Mouse (Mus musculus) CD4-positive naive resting alpha-beta T cell, adult 57 days (primary cell): Measurements from ENCODE around the gene Akap5. TPM values are rescaled to one million over a fixed set of nuclear protein-coding genes. Genes with fewer than 3 reads are reported as not detected.

ENCODE experiments used
- total RNA-seq: library from RNA; stranded (reverse); gene quantifications from one replicate; pipeline ENCODE4 v1.2.4, GENCODE M21; 2023

The Akap5 gene
- 0.74 TPM for total RNA-seq

DNA sequence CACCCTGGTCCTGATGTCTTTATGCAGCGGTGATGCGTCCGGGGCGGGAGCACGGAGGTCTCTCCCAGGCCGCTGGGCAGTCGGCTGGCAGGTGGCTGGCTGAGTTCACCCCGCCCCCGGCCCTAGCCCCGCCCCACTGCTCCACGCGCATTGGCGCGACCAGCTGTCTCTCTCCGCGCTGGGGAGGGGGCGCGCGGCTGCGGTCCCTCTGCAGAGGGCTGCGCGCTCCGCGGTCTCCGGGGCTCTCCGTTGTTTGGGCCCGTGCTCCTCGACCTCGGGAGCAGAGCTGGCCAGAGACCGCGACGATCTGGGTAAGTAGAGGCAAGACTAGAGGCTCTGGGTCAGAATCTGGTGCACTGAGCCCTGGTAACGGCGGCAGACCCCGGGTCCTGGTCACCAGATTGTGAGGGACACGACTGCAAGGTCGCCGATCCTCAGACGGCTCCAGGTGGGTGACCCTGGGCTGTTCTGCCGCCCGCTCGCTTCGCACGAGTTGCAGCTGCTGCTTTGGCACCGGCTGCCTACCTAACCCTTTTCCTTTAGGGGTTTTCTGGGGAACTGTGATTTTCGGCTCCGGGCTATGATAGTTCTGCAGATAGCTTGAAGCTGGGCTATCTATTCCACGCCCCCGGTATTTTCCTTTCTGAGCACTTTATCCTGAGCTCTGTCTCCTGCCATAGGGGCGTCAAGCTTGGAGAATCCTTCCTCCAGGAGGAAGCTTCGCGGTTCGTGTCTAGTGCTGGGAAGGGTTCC, at the start of gene Akap5:
TSS of gene Akap5 (plus strand) at position 213 of the 753 bp plus-strand sequence.

DNA sequence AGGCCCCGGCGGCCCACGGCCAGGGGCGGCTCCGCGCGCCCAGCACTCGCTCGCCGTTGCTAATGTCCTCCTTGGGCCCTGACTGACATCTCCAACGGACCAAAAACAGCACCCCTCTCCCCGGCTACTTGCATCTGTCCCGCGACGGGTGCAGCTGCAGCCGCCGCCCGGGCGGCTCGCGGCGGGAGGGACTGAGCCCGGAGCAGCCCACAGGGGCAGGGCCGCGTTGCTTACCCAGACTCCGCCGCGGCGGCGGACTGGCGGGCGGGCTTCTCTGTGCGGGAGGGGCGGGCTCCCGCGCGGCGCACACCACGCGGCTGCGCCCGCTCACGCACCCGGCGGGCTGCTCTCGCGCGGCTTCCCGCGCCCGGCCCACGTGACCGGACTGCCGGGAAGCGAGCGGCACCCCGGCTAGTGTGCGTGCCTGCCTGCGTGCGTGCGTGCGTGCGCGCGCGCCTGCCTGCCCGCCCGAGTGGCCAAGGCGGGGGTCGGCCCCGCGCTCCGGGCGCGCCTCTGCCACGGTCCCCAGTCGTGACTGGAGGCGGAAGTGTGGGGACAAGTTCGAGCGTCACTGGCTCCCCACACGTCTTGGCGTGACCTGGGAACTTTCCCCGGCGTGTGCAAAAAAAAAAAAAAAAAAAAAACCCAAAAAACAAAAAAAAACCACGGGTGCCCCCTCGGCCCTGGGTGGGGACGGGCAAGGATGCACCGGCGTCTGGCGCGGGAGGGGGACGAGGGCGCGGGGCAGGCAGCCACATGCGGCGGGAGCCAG, 44.7 kb downstream of the Akap5 start, which contains the start of gene Zbtb25:
TSS of gene Zbtb25 (minus strand) at position 397 of the 772 bp plus-strand sequence.

DNA sequence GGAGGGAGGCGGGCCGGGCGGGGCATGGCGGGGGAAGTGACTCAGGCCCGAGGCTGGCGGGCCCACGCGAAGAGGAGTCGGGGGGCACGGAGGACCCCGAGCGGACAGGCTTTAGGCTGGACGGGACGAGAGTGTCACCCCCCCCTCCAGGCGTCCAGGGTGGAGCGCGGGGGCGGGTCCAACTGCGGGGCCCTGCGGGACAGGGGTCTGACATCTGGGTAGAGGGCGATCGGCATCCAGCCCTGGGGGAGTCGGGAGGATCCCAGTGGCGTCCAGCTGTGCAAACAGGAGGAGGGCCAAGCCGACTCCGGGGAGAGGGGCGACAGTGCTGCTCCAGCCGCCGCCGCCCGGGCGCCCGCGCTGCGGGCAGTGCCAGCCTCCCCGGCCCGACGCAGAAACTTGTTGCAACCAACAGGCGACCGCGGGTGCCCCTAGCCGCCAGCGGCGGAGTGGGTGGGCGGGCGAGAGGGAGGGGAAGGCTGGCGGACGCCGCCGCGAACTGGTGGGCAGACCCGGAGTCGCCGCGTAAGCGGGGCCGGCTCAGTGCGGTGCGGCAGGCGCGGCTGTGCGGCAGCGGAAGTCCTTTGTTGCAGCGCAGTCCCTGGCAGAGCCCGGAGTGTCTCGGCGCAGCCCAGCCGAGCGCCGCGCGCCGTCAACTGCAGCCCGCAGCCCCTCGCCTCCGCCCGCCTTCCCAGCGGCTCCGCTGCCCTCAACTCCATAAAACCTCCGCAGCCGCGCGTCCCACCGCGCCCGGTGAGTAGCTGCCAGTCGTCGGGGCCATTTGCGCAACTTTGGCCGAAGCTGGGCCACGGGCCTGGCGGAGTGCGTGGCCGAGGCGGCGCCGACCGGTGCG, 45.5 kb downstream of the Akap5 start, which contains the start of gene Zbtb1:
TSS of gene Zbtb1 (plus strand) at position 289 of the 853 bp plus-strand sequence.

Other genes starting within 250 kb of the Akap5 start
- gene Esr2, start 147.6 kb upstream of the Akap5 start, total RNA-seq, result not detected
- gene Tex21, start 78.1 kb upstream of the Akap5 start, total RNA-seq, result 0.30 TPM
- 44.1 TPM for gene Mthfd1, start 69.6 kb upstream of the Akap5 start, total RNA-seq
- gene Zbtb25, start 44.7 kb downstream of the Akap5 start, total RNA-seq, result 51.6 TPM
- 16.8 TPM for gene Zbtb1, start 45.4 kb downstream of the Akap5 start, total RNA-seq
- gene Hspa2, start 79.3 kb downstream of the Akap5 start, total RNA-seq, result 3.6 TPM
- not detected for gene Ppp1r36, start 92.6 kb downstream of the Akap5 start, total RNA-seq
- gene Plekhg3, start 206.0 kb downstream of the Akap5 start, total RNA-seq, result 12.1 TPM